Comparison of ENCODE assay signal across 7 mouse cellular contexts in genomic region chr11:98457367-98458120, GRCm38 (mm10). TPM values are rescaled to one million over a fixed set of nuclear protein-coding genes. Genes with fewer than 3 reads are reported as not detected.
DNase-seq lines count a peak whose midpoint lies in the region; ATAC-seq and TF ChIP-seq lines count a peak whose summit lies in the region.

No protein-coding gene starts in this region.

- DNase-seq in adrenal gland, adult 2 months: peak; percentile 87
- DNase-seq in embryo, embryonic 11 days: peak; percentile 91
- peak; percentile 98 for DNase-seq in heart, adult 11 months
- DNase-seq in kidney, adult 11 months: peak; percentile 87
- DNase-seq in limb, embryonic 11.5 days (ENCODE audit: low spot score): peak; percentile 95

- H3K27ac ChIP-seq in limb, embryonic 11.5 days (replicated peaks; ENCODE audit: low read depth, low read length): no peak overlapping the region
- H3K27ac ChIP-seq in midbrain, embryonic 13.5 days: peak overlapping the region; percentile 69
- peak overlapping the region; percentile 45; the same call in 1 of the 2 replicates for H3K27ac ChIP-seq in small intestine, adult 2 months (ENCODE audit: insufficient read depth, low read depth, low read length)

- H3K4me1 ChIP-seq in limb, embryonic 11.5 days (ENCODE audit: control insufficient read depth, insufficient read depth, low read length): peaks cover 3% of the 10 kb centered on the region; the same call in 1 of the 2 replicates
- peaks cover 11% of the 10 kb centered on the region; the same call in 1 of the 2 replicates for H3K4me1 ChIP-seq in midbrain, embryonic 13.5 days (replicated peaks)
- H3K4me1 ChIP-seq in small intestine, adult 2 months (ENCODE audit: control insufficient read depth, insufficient read depth, insufficient read length, low read length): peaks cover 8% of the 10 kb centered on the region

- under 1% methylated on average over 47 of the region's 64 CpGs for WGBS in limb, embryonic 11.5 days
- under 1% methylated on average over 44 of the region's 64 CpGs for WGBS in midbrain, embryonic 13.5 days
- WGBS in small intestine, adult 2 months: 1% methylated on average over 62 of the region's 64 CpGs

- peak; percentile 76 for ATAC-seq in limb, embryonic 11.5 days (ENCODE audit: insufficient number of reproducible peaks, low FRiP score, low TSS enrichment, low read depth)
- ATAC-seq in midbrain, embryonic 13.5 days: peak; percentile 90

- peaks cover 23% of the 10 kb centered on the region for H3K27me3 ChIP-seq in limb, embryonic 11.5 days (ENCODE audit: control insufficient read depth, insufficient read depth, low read length)
- H3K27me3 ChIP-seq in midbrain, embryonic 13.5 days: peaks cover 45% of the 10 kb centered on the region
- no peaks in the 10 kb centered on the region for H3K27me3 ChIP-seq in small intestine, adult 2 months (ENCODE audit: control insufficient read depth, insufficient read depth, low read length)

- peak overlapping the region; percentile 67 for H3K9ac ChIP-seq in limb, embryonic 11.5 days (ENCODE audit: low read length)
- H3K9ac ChIP-seq in midbrain, embryonic 13.5 days (replicated peaks): peak overlapping the region; percentile 71

- TF ChIP-seq POLR2A in small intestine, adult 2 months (IDR thresholded peaks at IDR 0.05; ENCODE audit: low read depth, low read length): no peak; the same call in 1 of the 2 replicates

- no peaks in the 10 kb centered on the region for H3K36me3 ChIP-seq in limb, embryonic 11.5 days (ENCODE audit: control insufficient read depth, insufficient read depth, low read length)
- H3K36me3 ChIP-seq in midbrain, embryonic 13.5 days: no peaks in the 10 kb centered on the region
- peaks cover 33% of the 10 kb centered on the region for H3K36me3 ChIP-seq in small intestine, adult 2 months (ENCODE audit: control insufficient read depth, insufficient read depth, low read length)

- H3K4me2 ChIP-seq in limb, embryonic 11.5 days (ENCODE audit: low read depth, severe bottlenecking): peak overlapping the region; percentile 80
- peak overlapping the region; percentile 78 for H3K4me2 ChIP-seq in midbrain, embryonic 13.5 days (replicated peaks)

- TF ChIP-seq CTCF in small intestine, adult 2 months (IDR thresholded peaks at IDR 0.05; ENCODE audit: extremely low read depth, insufficient read length, insufficient replicate concordance, low read depth, low read length): peak; percentile 60

- peak overlapping the region; percentile 48 for H3K4me3 ChIP-seq in limb, embryonic 11.5 days (ENCODE audit: low read depth, low read length)
- peak overlapping the region; percentile 59 for H3K4me3 ChIP-seq in midbrain, embryonic 13.5 days (replicated peaks)
- peak overlapping the region; percentile 92 for H3K4me3 ChIP-seq in small intestine, adult 2 months (ENCODE audit: low read depth, low read length)

- no peaks in the 10 kb centered on the region for H3K9me3 ChIP-seq in limb, embryonic 11.5 days (ENCODE audit: control insufficient read depth, low read length)
- H3K9me3 ChIP-seq in midbrain, embryonic 13.5 days: no peaks in the 10 kb centered on the region

RNA-seq across cellular contexts. Expression of gene Grb7, which starts 11.3 kb away (rescaled TPM):
- under 1 TPM; 0.35 to 0.45 TPM for total RNA-seq in adrenal gland, adult 2 months (2021)
- polyA plus RNA-seq in adrenal gland, adult 2 months (2012; rRNA removed): 0.97 and 1.1 TPM in 2 replicates
- polyA plus RNA-seq in limb, embryonic 11.5 days (2014; fragmentation: Nextera tagmentation; extraction: Ambion mirVana): 5.3 and 6.7 TPM in 2 replicates
- polyA plus RNA-seq in midbrain, embryonic 13.5 days (2015; fragmentation: Nextera tagmentation; extraction: Ambion mirVana): 0.21 and 0.24 TPM in 2 replicates
- polyA plus RNA-seq in small intestine, adult 2 months (2012; rRNA removed): 33.0 and 137 TPM in 2 replicates

RNA-seq across cellular contexts. Expression of gene Mien1, which starts 18.8 kb away (rescaled TPM):
- 10 to 100 TPM; 88.5 to 93.5 TPM for total RNA-seq in adrenal gland, adult 2 months (2021)
- 43.0 and 49.2 TPM in 2 replicates for polyA plus RNA-seq in adrenal gland, adult 2 months (2012; rRNA removed)
- 75.4 and 78.3 TPM in 2 replicates for polyA plus RNA-seq in limb, embryonic 11.5 days (2014; fragmentation: Nextera tagmentation; extraction: Ambion mirVana)
- 231 and 239 TPM in 2 replicates for polyA plus RNA-seq in midbrain, embryonic 13.5 days (2015; fragmentation: Nextera tagmentation; extraction: Ambion mirVana)
- polyA plus RNA-seq in small intestine, adult 2 months (2012; rRNA removed): 17.2 and 37.7 TPM in 2 replicates

RNA-seq across cellular contexts. Expression of gene Erbb2, which starts 45.3 kb away (rescaled TPM):
- 1 to 10 TPM; 2.4 to 5.9 TPM for total RNA-seq in adrenal gland, adult 2 months (2021)
- polyA plus RNA-seq in adrenal gland, adult 2 months (2012; rRNA removed): 7.0 and 7.2 TPM in 2 replicates
- polyA plus RNA-seq in limb, embryonic 11.5 days (2014; fragmentation: Nextera tagmentation; extraction: Ambion mirVana): 29.6 and 30.5 TPM in 2 replicates
- 7.1 and 7.6 TPM in 2 replicates for polyA plus RNA-seq in midbrain, embryonic 13.5 days (2015; fragmentation: Nextera tagmentation; extraction: Ambion mirVana)
- polyA plus RNA-seq in small intestine, adult 2 months (2012; rRNA removed): 40.2 and 105 TPM in 2 replicates

RNA-seq across cellular contexts. Expression of gene Pgap3, which starts 57.3 kb away (rescaled TPM):
- 1 to 10 TPM; 4.7 to 5.9 TPM for total RNA-seq in adrenal gland, adult 2 months (2021)
- polyA plus RNA-seq in adrenal gland, adult 2 months (2012; rRNA removed): 18.4 and 20.3 TPM in 2 replicates
- polyA plus RNA-seq in limb, embryonic 11.5 days (2014; fragmentation: Nextera tagmentation; extraction: Ambion mirVana): 6.3 and 9.5 TPM in 2 replicates
- 9.2 and 10.7 TPM in 2 replicates for polyA plus RNA-seq in midbrain, embryonic 13.5 days (2015; fragmentation: Nextera tagmentation; extraction: Ambion mirVana)
- polyA plus RNA-seq in small intestine, adult 2 months (2012; rRNA removed): 26.0 and 52.1 TPM in 2 replicates
